Mouse (Mus musculus) hindbrain, embryonic 15.5 days (tissue): ENCODE results near the gene Ptprb. TPM values are rescaled to one million over a fixed set of nuclear protein-coding genes. Genes with fewer than 3 reads are reported as not detected.
A peak's percentile ranks its signal among the peaks of the same experiment; 100 is the strongest.

Source experiments
- ATAC-seq: fragments of 200-750 bp; cut with Nextera tagmentation; 2 replicates; pipeline ENCODE4 v1.8.0; 2017; ENCODE audit warnings: low read depth, moderate number of reproducible peaks, moderate TSS enrichment; ENCODE audit not compliant: low FRiP score
- H3K27ac ChIP-seq: fragments of 300-500 bp; sonication (generic); replicated peaks from 2 replicates; pipeline ENCODE4 v1.5.1; 2015; ENCODE audit warnings: mild to moderate bottlenecking, inconsistent platforms
- H3K27me3 ChIP-seq: fragments of 300-500 bp; sonication (generic); 2 replicates; pipeline ENCODE4 v1.6.1; 2015; ENCODE audit warnings: control low read depth, inconsistent platforms
- H3K36me3 ChIP-seq: fragments of 300-500 bp; sonication (generic); 2 replicates; pipeline ENCODE4 v1.6.1; 2015; ENCODE audit warnings: control low read depth, inconsistent platforms
- H3K4me1 ChIP-seq: fragments of 300-500 bp; sonication (generic); replicated peaks from 2 replicates; pipeline ENCODE4 v1.6.1; 2015; ENCODE audit warnings: control low read depth, inconsistent platforms
- H3K4me2 ChIP-seq: fragments of 300-500 bp; sonication (generic); 2 replicates; pipeline ENCODE4 v1.6.1; 2015; ENCODE audit warnings: moderate library complexity, mild to moderate bottlenecking, inconsistent platforms
- H3K4me3 ChIP-seq: fragments of 300-500 bp; sonication (generic); 2 replicates; pipeline ENCODE4 v1.5.1; 2015; ENCODE audit warnings: mild to moderate bottlenecking, inconsistent platforms
- H3K9ac ChIP-seq: fragments of 300-500 bp; sonication (generic); 2 replicates; pipeline ENCODE4 v1.6.1; 2015; ENCODE audit warnings: inconsistent platforms
- H3K9me3 ChIP-seq: fragments of 300-500 bp; sonication (generic); 2 replicates; pipeline ENCODE4 v1.6.1; 2016; ENCODE audit warnings: control low read depth, inconsistent platforms
- WGBS: fragments of 180-500 bp; shearing (Covaris S2); methylation state at CpG from one replicate; pipeline ENCODE4 v1.1.7; 2015; 5-methylcytosine and 5-hydroxymethylcytosine counted together
- polyA plus RNA-seq: library from polyadenylated mRNA; unstranded; fragments of >200 nt; fragmentation: Nextera tagmentation; extraction: Ambion mirVana; gene quantifications from 2 replicates; pipeline ENCODE4 v1.2.1, GENCODE M21; 2015

The Ptprb gene
- polyA plus RNA-seq, 1 experiment from 2014 or later, result 3.9 TPM

DNA sequence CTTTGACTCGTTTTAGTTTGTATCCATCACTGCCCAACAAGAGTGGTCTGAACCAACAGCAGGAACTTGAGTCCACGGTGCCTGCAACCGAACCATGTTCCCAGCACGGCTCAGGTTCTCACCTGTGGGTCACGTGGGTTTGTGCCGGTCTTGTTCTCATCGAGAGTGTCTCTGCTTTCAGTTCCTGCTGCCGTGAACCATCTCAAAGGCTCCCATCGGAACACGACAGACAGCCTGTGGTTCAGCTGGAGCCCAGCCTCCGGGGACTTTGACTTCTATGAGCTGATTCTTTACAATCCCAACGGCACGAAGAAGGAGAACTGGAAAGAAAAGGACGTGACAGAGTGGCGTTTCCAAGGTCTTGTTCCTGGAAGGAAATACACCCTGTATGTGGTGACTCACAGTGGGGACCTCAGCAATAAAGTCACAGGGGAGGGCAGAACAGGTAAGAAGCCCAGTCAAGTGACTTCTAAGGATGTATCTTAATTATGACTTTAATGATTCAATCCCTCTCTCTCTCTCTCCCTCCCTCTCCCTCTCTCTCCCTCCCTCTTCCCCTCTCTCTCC lies 71.4 kb downstream of the Ptprb start:
- no peak for ATAC-seq
- WGBS, result 88% methylated on average over 15 of the region's 15 CpGs
- Histone ChIP-seq H3K9me3 (no peaks in the 10 kb centered on the region), H3K4me2 (no peak overlapping the region), H3K36me3 (no peaks in the 10 kb centered on the region), H3K27me3 (no peaks in the 10 kb centered on the region), H3K4me1 (no peaks in the 10 kb centered on the region), H3K4me3 (no peak overlapping the region), H3K27ac (no peak overlapping the region), H3K9ac (no peak overlapping the region)

DNA sequence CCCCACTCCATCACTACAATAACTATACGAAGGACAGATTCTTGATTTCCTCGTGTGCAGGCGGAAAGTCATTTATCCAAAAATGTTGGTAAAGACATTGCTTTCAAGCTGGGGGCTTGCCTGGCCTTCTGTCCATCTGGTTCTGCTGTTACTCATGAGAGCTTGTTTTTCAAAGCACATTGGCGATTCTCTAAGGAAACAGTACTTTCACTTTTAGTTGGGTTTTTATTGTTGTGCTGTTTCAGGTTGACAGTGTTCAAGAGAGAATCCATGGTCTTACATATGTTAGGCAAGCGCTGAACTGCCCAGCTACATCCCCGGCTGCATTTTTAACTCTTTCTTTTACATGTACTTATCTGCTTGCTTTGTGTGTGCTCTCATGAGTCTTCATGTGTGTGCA lies 73.7 kb downstream of the Ptprb start:
- no peaks in the 10 kb centered on the region for H3K9me3 ChIP-seq
- WGBS, result 96% methylated on average over 6 of the region's 6 CpGs
- no peak overlapping the region for H3K4me3 ChIP-seq
- ATAC-seq, result no peak
- no peaks in the 10 kb centered on the region for H3K36me3 ChIP-seq
- H3K27ac ChIP-seq, result no peak overlapping the region
- no peak overlapping the region for H3K9ac ChIP-seq
- no peaks in the 10 kb centered on the region for H3K4me1 ChIP-seq
- no peak overlapping the region for H3K4me2 ChIP-seq
- no peaks in the 10 kb centered on the region for H3K27me3 ChIP-seq

DNA sequence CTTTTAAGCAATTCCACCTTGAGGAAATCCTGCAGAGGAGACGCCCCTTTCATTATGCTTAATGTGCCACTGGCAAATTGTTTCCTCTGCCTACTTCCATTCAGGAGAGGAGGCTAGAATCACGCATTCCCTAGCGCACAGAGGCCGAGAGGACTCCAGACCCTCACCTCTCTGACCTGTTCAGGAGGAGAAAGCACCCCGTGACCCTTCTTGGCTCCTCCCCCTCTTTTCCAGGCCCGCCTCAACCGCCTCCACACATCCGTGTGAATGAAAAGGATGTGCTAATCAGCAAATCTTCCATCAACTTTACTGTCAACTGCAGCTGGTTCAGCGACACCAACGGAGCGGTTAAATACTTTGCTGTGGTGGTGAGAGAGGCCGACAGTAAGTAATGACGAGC lies 75.2 kb downstream of the Ptprb start:
- WGBS, result 20% methylated on average over 13 of the region's 13 CpGs
- no peak for ATAC-seq

DNA sequence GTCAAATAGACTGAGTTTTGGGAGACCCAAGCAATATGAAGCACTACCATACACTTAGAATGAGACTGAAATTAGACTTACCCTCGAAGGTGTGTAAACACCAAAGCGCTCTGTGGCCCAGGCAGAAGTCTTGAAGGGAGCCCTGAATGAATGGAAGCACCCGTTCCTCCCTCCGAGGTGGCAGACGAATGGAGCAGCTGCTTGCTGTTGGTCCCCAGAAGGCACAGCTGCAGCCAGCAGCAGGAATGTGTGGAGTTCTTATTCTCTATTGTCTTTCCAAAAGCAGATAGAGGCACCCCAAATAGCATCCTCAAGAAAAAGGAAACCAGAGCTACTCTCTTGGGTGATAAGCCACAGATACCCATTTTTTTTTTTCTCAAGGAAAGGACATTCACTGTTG lies 79.0 kb downstream of the Ptprb start:
- Histone ChIP-seq H3K36me3 (no peaks in the 10 kb centered on the region), H3K27ac (no peak overlapping the region), H3K4me3 (no peak overlapping the region), H3K9ac (no peak overlapping the region), H3K9me3 (no peaks in the 10 kb centered on the region), H3K4me1 (no peaks in the 10 kb centered on the region), H3K27me3 (no peaks in the 10 kb centered on the region), H3K4me2 (no peak overlapping the region)
- WGBS, result 49% methylated on average over 5 of the region's 5 CpGs
- no peak for ATAC-seq

More for the DNA sequence above, 75.2 kb downstream of the Ptprb start:
- Histone ChIP-seq H3K27ac (no peak overlapping the region), H3K27me3 (no peaks in the 10 kb centered on the region), H3K9ac (no peak overlapping the region), H3K9me3 (no peaks in the 10 kb centered on the region), H3K4me2 (no peak overlapping the region), H3K4me1 (no peaks in the 10 kb centered on the region), H3K4me3 (no peak overlapping the region), H3K36me3 (no peaks in the 10 kb centered on the region)

DNA sequence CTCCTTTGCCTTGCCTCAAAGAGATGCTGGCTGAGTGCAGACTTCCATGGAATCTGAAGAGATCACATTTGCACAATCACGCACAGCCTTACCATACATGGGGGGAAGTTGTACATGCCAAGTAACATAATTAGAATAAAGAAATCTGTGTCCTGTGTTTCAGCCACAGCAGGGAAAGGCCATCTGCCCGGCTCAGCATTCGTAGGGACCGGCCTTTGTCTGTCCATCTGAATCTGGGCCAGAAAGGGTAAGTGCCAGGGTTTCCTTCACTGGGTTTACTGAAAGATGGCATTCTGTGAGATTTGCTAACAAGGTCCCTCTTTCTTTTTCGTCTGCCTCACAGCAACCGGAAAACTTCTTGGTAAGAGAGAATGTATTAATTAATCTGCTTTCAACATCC lies 86.9 kb downstream of the Ptprb start:
- no peak overlapping the region for H3K9ac ChIP-seq
- no peaks in the 10 kb centered on the region for H3K27me3 ChIP-seq
- no peak overlapping the region for H3K4me2 ChIP-seq
- no peak overlapping the region for H3K4me3 ChIP-seq
- no peaks in the 10 kb centered on the region for H3K9me3 ChIP-seq
- 34% methylated on average over 6 of the region's 6 CpGs for WGBS
- H3K27ac ChIP-seq, result peak overlapping the region; percentile 62
- no peaks in the 10 kb centered on the region for H3K36me3 ChIP-seq
- 0 out of 2 replicates have a peak, but pooled peaks cover 3% of the 10 kb centered on the region for H3K4me1 ChIP-seq
- peak; percentile 89 for ATAC-seq

DNA sequence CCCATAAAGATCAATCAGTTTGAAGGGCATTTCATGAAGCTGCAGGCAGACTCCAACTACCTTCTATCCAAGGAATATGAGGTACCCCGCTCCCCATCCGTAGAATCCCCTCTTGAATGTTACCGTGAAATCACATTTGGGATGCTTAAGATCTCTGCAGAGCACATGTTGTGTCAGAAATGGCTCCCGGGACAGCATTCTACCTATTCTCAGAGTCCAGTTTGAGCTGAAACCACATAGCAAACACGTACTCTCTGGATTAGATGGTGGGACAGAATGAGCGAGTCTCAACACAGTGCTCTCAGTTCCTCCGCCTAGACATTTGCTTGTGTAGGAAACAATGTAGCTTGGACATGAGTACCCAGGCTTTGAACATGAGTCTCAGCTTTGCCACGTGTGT lies 87.3 kb downstream of the Ptprb start:
- whole genome bisulfite sequencing, result 56% methylated on average over 8 of the region's 8 CpGs
- peak; percentile 42; the same call in 1 of the 2 replicates for ATAC-seq
- peak overlapping the region; percentile 62 for H3K27ac ChIP-seq

DNA sequence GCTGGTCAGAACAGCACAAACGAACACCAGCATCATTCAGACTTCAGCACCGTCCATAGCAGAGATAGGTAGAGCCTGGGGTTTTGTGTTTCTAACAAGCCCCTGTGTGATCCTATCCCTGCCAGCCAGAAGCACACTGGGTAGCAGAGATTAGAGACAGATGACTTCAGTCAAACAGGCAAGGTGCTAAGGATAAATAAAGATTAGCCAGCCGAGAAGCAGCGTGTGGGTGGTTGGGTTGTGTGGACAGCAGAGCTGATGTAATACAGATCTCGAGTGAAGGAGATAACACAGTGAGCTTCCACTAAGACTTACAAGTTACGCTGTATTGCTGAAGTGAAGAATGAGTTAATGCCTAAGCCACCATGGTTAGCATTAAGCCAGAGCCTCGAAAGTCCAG lies 89.4 kb downstream of the Ptprb start:
- Histone ChIP-seq H3K27ac (no peak overlapping the region), H3K4me1 (0 out of 2 replicates have a peak, but pooled peaks cover 3% of the 10 kb centered on the region), H3K9me3 (no peaks in the 10 kb centered on the region), H3K4me2 (no peak overlapping the region), H3K4me3 (no peak overlapping the region), H3K36me3 (no peaks in the 10 kb centered on the region), H3K9ac (no peak overlapping the region), H3K27me3 (no peaks in the 10 kb centered on the region)
- no peak for ATAC-seq
- 64% methylated on average over 7 of the region's 7 CpGs for WGBS

More for the DNA sequence above, 87.3 kb downstream of the Ptprb start:
- H3K4me2 ChIP-seq, result no peak overlapping the region
- no peak overlapping the region for H3K4me3 ChIP-seq
- H3K9me3 ChIP-seq, result no peaks in the 10 kb centered on the region
- no peak overlapping the region for H3K9ac ChIP-seq
- 0 out of 2 replicates have a peak, but pooled peaks cover 3% of the 10 kb centered on the region for H3K4me1 ChIP-seq
- no peaks in the 10 kb centered on the region for H3K27me3 ChIP-seq
- no peaks in the 10 kb centered on the region for H3K36me3 ChIP-seq

DNA sequence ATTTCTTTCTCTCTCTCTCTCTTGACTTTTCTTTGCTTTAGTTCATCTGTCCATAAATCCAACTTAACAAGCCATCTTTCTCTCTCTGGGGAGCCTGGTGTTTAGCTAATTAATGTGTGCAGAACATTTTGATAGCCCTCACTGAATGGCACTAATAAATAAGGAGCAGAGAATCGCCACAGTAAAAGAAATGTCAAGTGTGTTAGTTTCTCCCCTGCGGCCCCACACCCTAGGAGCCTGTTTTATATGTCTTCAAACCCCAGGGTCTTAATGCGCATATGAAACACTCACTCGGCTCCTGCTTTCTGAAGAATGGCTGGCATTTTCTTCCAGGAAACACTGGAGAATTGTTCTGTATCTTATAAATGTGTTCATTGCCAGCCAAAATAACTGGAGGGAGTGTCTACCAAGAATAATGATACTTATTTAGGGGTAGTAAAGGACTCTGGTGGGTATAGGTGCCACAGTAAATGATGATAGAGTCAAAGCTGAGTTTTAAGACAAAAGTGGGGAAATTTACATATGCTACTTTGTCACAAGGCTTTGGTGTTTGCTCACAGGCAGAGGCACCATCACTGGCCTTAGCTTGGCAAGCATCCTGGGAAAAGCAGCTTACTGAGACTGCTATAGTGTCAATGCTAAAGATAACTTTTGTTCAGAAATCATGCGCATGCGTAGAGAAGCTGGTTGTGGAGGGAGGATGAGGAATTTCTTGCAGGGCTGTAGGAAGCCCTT lies 95.8 kb downstream of the Ptprb start:
- Histone ChIP-seq H3K9me3 (no peaks in the 10 kb centered on the region), H3K9ac (no peak overlapping the region), H3K36me3 (no peaks in the 10 kb centered on the region), H3K4me1 (no peaks in the 10 kb centered on the region), H3K27me3 (no peaks in the 10 kb centered on the region), H3K4me3 (no peak overlapping the region), H3K27ac (0 out of 2 replicates have a peak overlapping the region, but pooled peaks have one; percentile 12), H3K4me2 (no peak overlapping the region)
- WGBS, result 22% methylated on average over 6 of the region's 6 CpGs
- ATAC-seq, result peak; percentile 63; the same call in 1 of the 2 replicates

DNA sequence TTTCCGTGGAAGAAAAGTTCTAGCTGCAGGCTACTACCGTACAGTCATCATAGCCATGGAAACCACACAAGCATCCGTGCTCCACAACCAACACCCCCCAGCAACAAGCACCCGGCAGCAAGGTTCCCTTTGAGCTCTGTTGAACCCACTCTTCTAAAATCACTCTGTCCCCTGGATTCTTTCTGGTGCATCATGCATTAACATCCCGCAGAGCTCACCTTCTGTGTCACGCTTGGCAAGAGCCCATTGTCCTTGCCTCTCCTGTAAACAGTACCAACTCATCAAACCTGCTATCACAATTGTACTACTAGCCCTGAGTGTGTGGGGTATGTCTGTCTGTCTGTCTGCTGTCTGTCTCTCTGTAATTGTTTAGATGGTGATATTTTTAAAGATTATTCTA lies 98.8 kb downstream of the Ptprb start:
- 82% methylated on average over 6 of the region's 6 CpGs for WGBS
- no peaks in the 10 kb centered on the region for H3K4me1 ChIP-seq

DNA sequence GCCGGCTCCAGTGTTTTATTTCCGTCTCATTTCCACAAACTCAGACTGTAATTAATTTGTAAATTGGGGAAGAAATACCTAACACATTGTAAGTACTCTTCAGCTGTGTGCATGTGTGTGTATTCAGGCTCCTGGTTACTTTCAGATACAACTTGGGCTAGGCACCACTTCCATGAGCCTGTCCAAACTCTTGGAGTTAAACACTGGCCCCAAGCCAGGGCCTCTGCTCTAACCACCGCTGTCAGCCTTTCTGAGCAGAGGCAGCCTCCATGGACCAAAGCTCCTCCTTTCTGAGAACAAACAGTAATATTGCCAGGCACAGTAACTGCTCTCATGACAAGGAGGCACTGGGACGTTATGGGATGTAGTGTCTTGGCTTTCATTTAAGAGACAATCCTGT lies 101.5 kb downstream of the Ptprb start:
- H3K27me3 ChIP-seq, result no peaks in the 10 kb centered on the region
- H3K36me3 ChIP-seq, result no peaks in the 10 kb centered on the region
- no peaks in the 10 kb centered on the region for H3K9me3 ChIP-seq
- no peaks in the 10 kb centered on the region for H3K4me1 ChIP-seq
- H3K4me3 ChIP-seq, result no peak overlapping the region
- no peak overlapping the region for H3K27ac ChIP-seq
- H3K4me2 ChIP-seq, result no peak overlapping the region
- 76% methylated on average over 4 of the region's 4 CpGs for WGBS
- no peak for ATAC-seq
- no peak overlapping the region for H3K9ac ChIP-seq

More for the DNA sequence above, 98.8 kb downstream of the Ptprb start:
- H3K4me3 ChIP-seq, result no peak overlapping the region
- H3K9me3 ChIP-seq, result no peaks in the 10 kb centered on the region
- H3K27me3 ChIP-seq, result no peaks in the 10 kb centered on the region
- no peak overlapping the region for H3K4me2 ChIP-seq
- H3K9ac ChIP-seq, result no peak overlapping the region
- no peak for ATAC-seq
- H3K36me3 ChIP-seq, result no peaks in the 10 kb centered on the region
- no peak overlapping the region for H3K27ac ChIP-seq

DNA sequence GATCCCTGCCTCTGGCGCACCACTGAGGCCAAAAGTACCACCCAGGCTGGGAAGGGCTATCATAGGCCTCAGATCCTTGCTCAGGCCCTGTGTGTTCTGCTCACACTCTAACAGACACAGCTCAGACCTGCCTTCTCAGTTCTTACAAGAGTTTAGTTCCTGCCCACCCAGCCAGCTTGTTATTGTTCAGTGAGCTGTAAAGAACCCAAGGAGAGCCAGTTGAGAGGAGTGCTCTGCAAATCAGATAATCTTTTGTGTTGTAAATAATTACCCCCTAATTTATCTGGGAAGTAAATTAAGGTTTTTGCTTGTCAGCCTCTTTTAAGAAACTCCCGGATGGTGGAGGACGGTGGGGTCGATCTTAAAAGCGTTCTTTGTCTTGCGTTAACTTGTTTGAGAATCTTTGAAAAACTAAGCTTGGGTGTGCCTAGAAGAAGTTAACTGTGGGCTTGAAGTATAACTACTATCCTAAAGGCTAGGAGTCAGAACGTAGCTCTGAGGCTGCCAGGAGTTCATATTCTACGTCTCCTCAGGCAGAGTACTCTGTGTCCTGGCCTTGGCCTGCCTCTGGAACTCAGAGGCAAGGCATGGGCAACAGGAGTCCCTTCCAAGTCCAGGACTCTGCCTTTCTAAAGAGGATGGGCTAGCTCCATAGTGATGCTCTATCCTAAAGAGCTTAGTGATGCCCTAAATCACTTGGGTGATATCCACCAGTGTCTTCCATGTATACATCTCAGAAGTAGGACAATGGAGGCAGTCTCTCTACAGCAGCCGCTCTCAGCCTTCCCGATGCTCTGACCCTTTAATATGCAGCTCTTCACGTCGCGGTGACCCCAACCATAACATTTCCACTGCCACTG lies 107.7 kb downstream of the Ptprb start:
- no peaks in the 10 kb centered on the region for H3K9me3 ChIP-seq
- H3K4me3 ChIP-seq, result no peak overlapping the region
- no peak overlapping the region for H3K9ac ChIP-seq
- peaks cover 8% of the 10 kb centered on the region for H3K4me1 ChIP-seq
- no peaks in the 10 kb centered on the region for H3K27me3 ChIP-seq
- no peaks in the 10 kb centered on the region for H3K36me3 ChIP-seq
- no peak overlapping the region for H3K27ac ChIP-seq
- no peak overlapping the region for H3K4me2 ChIP-seq
- ATAC-seq, result no peak
- WGBS, result 41% methylated on average over 13 of the region's 13 CpGs

DNA sequence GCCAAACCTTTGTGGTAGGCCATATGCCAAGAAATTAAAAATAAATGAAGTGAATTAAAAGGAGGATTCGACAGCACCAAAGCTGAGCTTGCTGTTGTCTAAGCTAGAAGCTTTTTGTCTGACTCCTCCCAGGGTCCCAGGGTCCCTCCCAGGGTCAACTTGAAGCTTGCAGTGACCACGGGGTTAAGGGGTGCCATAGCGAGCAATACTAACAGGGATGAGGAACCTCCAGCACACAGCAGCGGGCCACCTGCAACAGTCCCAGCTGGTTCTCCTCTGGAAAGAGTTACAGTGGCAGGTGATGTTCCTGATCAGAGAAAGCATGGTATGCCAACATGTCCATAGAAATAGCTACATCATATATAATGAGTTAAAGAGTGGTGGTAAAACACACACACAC lies 109.1 kb downstream of the Ptprb start:
- Histone ChIP-seq H3K4me1 (peaks cover 8% of the 10 kb centered on the region), H3K4me2 (no peak overlapping the region), H3K36me3 (no peaks in the 10 kb centered on the region), H3K27me3 (no peaks in the 10 kb centered on the region), H3K4me3 (no peak overlapping the region), H3K9ac (no peak overlapping the region), H3K9me3 (no peaks in the 10 kb centered on the region), H3K27ac (no peak overlapping the region)
- WGBS, result 56% methylated on average over 4 of the region's 4 CpGs
- no peak for ATAC-seq
